10 mouse cellular contexts compared by ENCODE assay signal in genomic region chr1:30503224-30503623, GRCm38 (mm10).
DNase-seq lines count a peak whose midpoint lies in the region; ATAC-seq and TF ChIP-seq lines count a peak whose summit lies in the region.
"Had no signal": no experiment of that assay in that cellular context is flagged by ENCODE, and none has a peak within 500 bp of the region (broad histone marks: within the 10 kb centered on the region; RNA-seq: fewer than 3 reads in every experiment).

No protein-coding gene starts in this region.

- H3K27me3 ChIP-seq in lung, postnatal 0 days (replicated peaks; ENCODE audit: insufficient read depth, low read length): no peaks in the 10 kb centered on the region
- no peaks in the 10 kb centered on the region for H3K27me3 ChIP-seq in forebrain, postnatal 0 days (ENCODE audit: insufficient read depth, low read length)
- H3K27me3 ChIP-seq: liver, embryonic 15.5 days had no signal

- no peak overlapping the region for H3K27ac ChIP-seq in lung, postnatal 0 days (ENCODE audit: low read length)
- no peak overlapping the region for H3K27ac ChIP-seq in forebrain, postnatal 0 days (ENCODE audit: low read depth, low read length)
- H3K27ac ChIP-seq: liver, embryonic 15.5 days had no signal

- TF ChIP-seq EP300 in lung, postnatal 0 days (IDR thresholded peaks at IDR 0.05): no peak

- no peaks in the 10 kb centered on the region for H3K36me3 ChIP-seq in lung, postnatal 0 days (ENCODE audit: insufficient read depth, low read length)
- no peaks in the 10 kb centered on the region for H3K36me3 ChIP-seq in forebrain, postnatal 0 days (ENCODE audit: insufficient read depth)
- H3K36me3 ChIP-seq: liver, embryonic 15.5 days had no signal

- WGBS in lung, postnatal 0 days: 36% methylated on average over 1 of the region's 1 CpGs
- 16% methylated on average over 1 of the region's 1 CpGs for WGBS in forebrain, postnatal 0 days

- 0 out of 2 replicates have a peak, but pooled peaks have one; percentile 18 for TF ChIP-seq CTCF in lung, postnatal 0 days (IDR thresholded peaks at IDR 0.05)
- peak; percentile 81 for TF ChIP-seq CTCF in forebrain, postnatal 0 days (IDR thresholded peaks at IDR 0.05; ENCODE audit: low read depth)

- H3K9ac ChIP-seq in lung, postnatal 0 days (replicated peaks; ENCODE audit: low read depth): no peak overlapping the region
- H3K9ac ChIP-seq in forebrain, postnatal 0 days: no peak overlapping the region
- H3K9ac ChIP-seq: liver, embryonic 15.5 days had no signal

- no peaks in the 10 kb centered on the region for H3K4me1 ChIP-seq in lung, postnatal 0 days (ENCODE audit: insufficient read depth, low read depth, low read length)
- no peaks in the 10 kb centered on the region for H3K4me1 ChIP-seq in forebrain, postnatal 0 days (ENCODE audit: insufficient read depth)
- H3K4me1 ChIP-seq: liver, embryonic 15.5 days had no signal

- no peak for DNase-seq in lung, postnatal 0 days (ENCODE audit: low spot score)
- no peak for DNase-seq in lung, adult 18-20 months
- peak; percentile 85 for DNase-seq in forebrain, postnatal 0 days
- peak; percentile 10 to 39 for DNase-seq in left cerebral cortex, adult 18-20 months (ENCODE audit: low spot score in 2 of 2)
- DNase-seq in right cerebral cortex, postnatal 36 days (ENCODE audit: low spot score in 2 of 2): peak; percentile 10 to 19
- DNase-seq in testis, postnatal 14 days (ENCODE audit: low spot score): no peak
- no peak for DNase-seq in liver
- DNase-seq: cerebellum, adult 11 months; thymus, postnatal 36 days had no signal

- H3K9me3 ChIP-seq in lung, postnatal 0 days (ENCODE audit: low read length): no peaks in the 10 kb centered on the region
- no peaks in the 10 kb centered on the region for H3K9me3 ChIP-seq in forebrain, postnatal 0 days (ENCODE audit: low read length)
- H3K9me3 ChIP-seq: liver, embryonic 15.5 days had no signal

- no peak overlapping the region for H3K4me2 ChIP-seq in lung, postnatal 0 days (replicated peaks; ENCODE audit: low read depth, low read length)
- H3K4me2 ChIP-seq in forebrain, postnatal 0 days (ENCODE audit: low read depth): no peak overlapping the region
- H3K4me2 ChIP-seq: liver, embryonic 15.5 days had no signal

- no peak overlapping the region for H3K4me3 ChIP-seq in lung, postnatal 0 days (ENCODE audit: low read depth, low read length)
- no peak overlapping the region for H3K4me3 ChIP-seq in forebrain, postnatal 0 days (ENCODE audit: low read depth, low read length)
- H3K4me3 ChIP-seq: liver, embryonic 15.5 days had no signal

- ATAC-seq in lung, postnatal 0 days: no peak
- ATAC-seq in forebrain, postnatal 0 days: peak; percentile 73; the same call in 1 of the 2 replicates

Comparison
In these comparisons a context has a peak if more than half of its experiments do, and no peak if none do; other contexts are left out.
1. DNase-seq: peak in forebrain, postnatal 0 days (single experiment), left cerebral cortex, adult 18-20 months (2 of 2) and right cerebral cortex, postnatal 36 days (2 of 2); none in lung, postnatal 0 days (single experiment), lung, adult 18-20 months (0 of 2), testis, postnatal 14 days (single experiment) and liver (single experiment).